Mouse (Mus musculus) heart, postnatal 0 days (tissue): Measurements from ENCODE around the gene Vmn1r35. TPM values are rescaled to one million over a fixed set of nuclear protein-coding genes. Genes with fewer than 3 reads are reported as not detected.
"Not testable (repeated sequence)": the region's sequence is repeated elsewhere in the genome, so short reads cannot be mapped to it uniquely, and the experiment has no call there.

Experiments
- ATAC-seq: fragments of 200-750 bp; cut with Nextera tagmentation; 2 replicates; pipeline ENCODE4 v1.8.0; 2017; ENCODE audit warnings: low read depth, moderate number of reproducible peaks, moderate library complexity; ENCODE audit not compliant: insufficient read depth
- DNase-seq: peaks from one replicate; pipeline ENCODE4 v3.0.0-alpha.2; 2016; ENCODE audit warnings: low spot score
- H3K27ac ChIP-seq: fragments of 300-500 bp; sonication (generic); 2 replicates; pipeline ENCODE4 v1.5.1; 2014; ENCODE audit warnings: low read depth, mild to moderate bottlenecking
- H3K27me3 ChIP-seq: fragments of 300-500 bp; sonication (generic); 2 replicates; pipeline ENCODE4 v1.6.1; 2014; ENCODE audit warnings: low read length, mixed read lengths; ENCODE audit not compliant: control insufficient read depth, insufficient read depth
- H3K36me3 ChIP-seq: fragments of 300-500 bp; sonication (generic); replicated peaks from 2 replicates; pipeline ENCODE4 v1.6.1; 2014; ENCODE audit warnings: low read length, mixed read lengths; ENCODE audit not compliant: control insufficient read depth, insufficient read depth
- H3K4me1 ChIP-seq: fragments of 300-500 bp; sonication (generic); 2 replicates; pipeline ENCODE4 v1.6.1; 2014; ENCODE audit warnings: antibody characterized with exemption; ENCODE audit not compliant: control insufficient read depth, insufficient read depth
- H3K4me2 ChIP-seq: fragments of 300-500 bp; sonication (generic); 2 replicates; pipeline ENCODE4 v1.6.1; 2014; ENCODE audit warnings: low read depth, mild to moderate bottlenecking, low read length, moderate library complexity
- H3K4me3 ChIP-seq: fragments of 300-500 bp; sonication (generic); 2 replicates; pipeline ENCODE4 v1.5.1; 2014; ENCODE audit warnings: low read depth, low read length
- H3K9ac ChIP-seq: fragments of 300-500 bp; sonication (generic); replicated peaks from 2 replicates; pipeline ENCODE4 v1.6.1; 2014; ENCODE audit warnings: low read depth, low read length, mixed read lengths
- H3K9me3 ChIP-seq: fragments of 300-500 bp; sonication (generic); replicated peaks from 2 replicates; pipeline ENCODE4 v1.6.1; 2016; ENCODE audit warnings: low read length; ENCODE audit not compliant: control insufficient read depth
- CTCF ChIP-seq: IDR thresholded peaks from 2 replicates; pipeline ENCODE4 v1.5.1; 2016; ENCODE audit warnings: antibody characterized with exemption, control low read depth, low read depth
- EP300 ChIP-seq: IDR thresholded peaks from 2 replicates; pipeline ENCODE4 v1.6.1; 2016; ENCODE audit warnings: antibody characterized with exemption, low read depth
- WGBS: fragments of 180-500 bp; shearing (Covaris S2); extraction: QIAGEN DNeasy Blood & Tissue Kit; methylation state at CpG from one replicate; pipeline ENCODE4 v1.1.7; 2014; 5-methylcytosine and 5-hydroxymethylcytosine counted together
- polyA plus RNA-seq: library from polyadenylated mRNA; unstranded; fragments of >200 nt; fragmentation: Nextera tagmentation; extraction: Ambion mirVana; gene quantifications from 2 replicates; pipeline ENCODE4 v1.2.1, GENCODE M21; 2015
- total RNA-seq: library from RNA; depleted of rRNA; stranded (reverse); fragments of >200 nt; gene quantifications from 2 replicates; pipeline ENCODE4 v1.2.3, GENCODE M21; 2014; ENCODE audit warnings: low replicate concordance; rRNA removed

Gene Vmn1r35
- total RNA-seq (not detected in 2 replicates), polyA plus RNA-seq (not detected in 2 replicates)

- TF ChIP-seq CTCF (no peak), EP300 (no peak)
- ATAC-seq (no peak), DNase-seq (no peak)
- Histone ChIP-seq H3K9me3 (no peaks in the 10 kb centered on the region), H3K9ac (no peak within 1 kb of the TSS), H3K27me3 (no peaks in the 10 kb centered on the region), H3K4me1 (no peaks in the 10 kb centered on the region), H3K27ac (no peak within 1 kb of the TSS), H3K4me2 (no peak within 1 kb of the TSS), H3K4me3 (no peak within 1 kb of the TSS), H3K36me3 (no peaks in the 10 kb centered on the region)
- 64% methylated on average over 3 of the region's 3 CpGs for WGBS
Measured at GRCm38 (mm10) chr6:66685806-66686205, at the start of gene Vmn1r35. Vmn1r35 (minus strand) TSS chr6:66685906.

- not testable (repeated sequence) for H3K36me3 ChIP-seq
Measured at GRCm38 (mm10) chr6:66729082-66729481, 43.4 kb upstream of the Vmn1r35 start, which contains the start of gene Vmn1r37. Vmn1r37 (plus strand) TSS chr6:66729382.

GRCm38 (mm10) chr6:66719068-66719467 lies 33.4 kb upstream of the Vmn1r35 start, which contains the start of gene Vmn1r36:
Vmn1r36 (minus strand) TSS chr6:66719168.
- 48% methylated on average over 2 of the region's 2 CpGs for WGBS
- not testable (repeated sequence) for H3K4me3 ChIP-seq, H3K27ac ChIP-seq, H3K9me3 ChIP-seq, ATAC-seq, H3K9ac ChIP-seq, H3K4me2 ChIP-seq, H3K4me1 ChIP-seq, H3K36me3 ChIP-seq, H3K27me3 ChIP-seq, DNase-seq

More at GRCm38 (mm10) chr6:66729082-66729481, 43.4 kb upstream of the Vmn1r35 start, which contains the start of gene Vmn1r37:
- ATAC-seq, H3K4me3 ChIP-seq, H3K4me1 ChIP-seq, H3K9ac ChIP-seq, H3K4me2 ChIP-seq, H3K9me3 ChIP-seq, H3K27me3 ChIP-seq, DNase-seq, H3K27ac ChIP-seq: not testable (repeated sequence)

GRCm38 (mm10) chr6:66713854-66714253 lies 28.1 kb upstream of the Vmn1r35 start:
- DNase-seq = no peak
- Histone ChIP-seq H3K9me3 (no peaks in the 10 kb centered on the region), H3K36me3 (no peaks in the 10 kb centered on the region), H3K9ac (no peak overlapping the region), H3K4me2 (no peak overlapping the region), H3K27me3 (no peaks in the 10 kb centered on the region), H3K27ac (no peak overlapping the region), H3K4me1 (no peaks in the 10 kb centered on the region), H3K4me3 (no peak overlapping the region)
- 56% methylated on average over 3 of the region's 3 CpGs for WGBS
- no peak for TF ChIP-seq EP300
- TF ChIP-seq CTCF = no peak
- no peak for ATAC-seq

- DNase-seq = no peak
- no peak for TF ChIP-seq CTCF
- no peak for TF ChIP-seq EP300
- no peaks in the 10 kb centered on the region for H3K36me3 ChIP-seq
- no peak overlapping the region for H3K27ac ChIP-seq
- no peak overlapping the region for H3K4me2 ChIP-seq
- no peak overlapping the region for H3K9ac ChIP-seq
- ATAC-seq = no peak
- H3K9me3 ChIP-seq = no peaks in the 10 kb centered on the region
- no peak overlapping the region for H3K4me3 ChIP-seq
- no peaks in the 10 kb centered on the region for H3K4me1 ChIP-seq
- no peaks in the 10 kb centered on the region for H3K27me3 ChIP-seq
Measured at GRCm38 (mm10) chr6:66708901-66709300, 23.2 kb upstream of the Vmn1r35 start.

- Histone ChIP-seq H3K4me2 (no peak within 1 kb of the TSS), H3K27ac (no peak within 1 kb of the TSS), H3K9ac (no peak within 1 kb of the TSS), H3K4me3 (no peak within 1 kb of the TSS), H3K27me3 (no peaks in the 10 kb centered on the region), H3K9me3 (no peaks in the 10 kb centered on the region), H3K36me3 (no peaks in the 10 kb centered on the region), H3K4me1 (no peaks in the 10 kb centered on the region)
- TF ChIP-seq EP300 (no peak), CTCF (no peak)
- no peak for DNase-seq
- WGBS = 80% methylated on average over 1 of the region's 1 CpGs
- no peak for ATAC-seq
Measured at GRCm38 (mm10) chr6:66643779-66644178, 41.9 kb downstream of the Vmn1r35 start, which contains the start of gene Vmn1r34. Vmn1r34 (minus strand) TSS chr6:66643879.

Other genes with a start within 250 kb of the Vmn1r35 start
- gene Mad2l1, start 150.5 kb downstream of the Vmn1r35 start, total RNA-seq = 20.6 and 22.4 TPM in 2 replicates
- 32.7 and 32.8 TPM in 2 replicates for gene Mad2l1, start 150.5 kb downstream of the Vmn1r35 start, polyA plus RNA-seq
- gene Vmn1r32, start 125.8 kb downstream of the Vmn1r35 start, total RNA-seq = not detected in 2 replicates
- gene Vmn1r32, start 125.8 kb downstream of the Vmn1r35 start, polyA plus RNA-seq = not detected in 2 replicates
- gene Vmn1r33, start 67.6 kb downstream of the Vmn1r35 start, total RNA-seq = not detected in 2 replicates
- gene Vmn1r33, start 67.6 kb downstream of the Vmn1r35 start, polyA plus RNA-seq = not detected in 2 replicates
- gene Vmn1r34, start 42.0 kb downstream of the Vmn1r35 start, total RNA-seq = not detected in 2 replicates
- gene Vmn1r34, start 42.0 kb downstream of the Vmn1r35 start, polyA plus RNA-seq = not detected in 2 replicates
- not detected in 2 replicates for gene Vmn1r36, start 33.3 kb upstream of the Vmn1r35 start, total RNA-seq
- gene Vmn1r36, start 33.3 kb upstream of the Vmn1r35 start, polyA plus RNA-seq = not detected in 2 replicates
- gene Vmn1r37, start 43.5 kb upstream of the Vmn1r35 start, total RNA-seq = not detected in 2 replicates
- not detected in 2 replicates for gene Vmn1r37, start 43.5 kb upstream of the Vmn1r35 start, polyA plus RNA-seq
- gene Vmn1r38, start 96.7 kb upstream of the Vmn1r35 start, total RNA-seq = not detected in 2 replicates
- not detected in 2 replicates for gene Vmn1r38, start 96.7 kb upstream of the Vmn1r35 start, polyA plus RNA-seq
- not detected in 2 replicates for gene Vmn1r39, start 124.7 kb upstream of the Vmn1r35 start, total RNA-seq
- gene Vmn1r39, start 124.7 kb upstream of the Vmn1r35 start, polyA plus RNA-seq = not detected in 2 replicates
- 20.1 and 30.6 TPM in 2 replicates for gene Gng12, start 210.5 kb upstream of the Vmn1r35 start, total RNA-seq
- 41.0 and 44.8 TPM in 2 replicates for gene Gng12, start 210.5 kb upstream of the Vmn1r35 start, polyA plus RNA-seq